ENCODE assay signal across 9 mouse cellular contexts in genomic region chr8:126258175-126258781, GRCm38 (mm10). TPM values are rescaled to one million over a fixed set of nuclear protein-coding genes. Genes with fewer than 3 reads are reported as not detected.
DNase-seq lines count a peak whose midpoint lies in the region; ATAC-seq lines count a peak whose summit lies in the region.
"Had no signal": no experiment of that assay in that cellular context is flagged by ENCODE, and none has a peak within 500 bp of the region (broad histone marks: within the 10 kb centered on the region; RNA-seq: fewer than 3 reads in every experiment).

No protein-coding gene starts in this region.

- no peak overlapping the region for H3K27ac ChIP-seq in hindbrain, embryonic 14.5 days

- ATAC-seq in hindbrain, embryonic 14.5 days (ENCODE audit: low FRiP score), result peak; percentile 68; the same call in 1 of the 2 replicates
- ATAC-seq in megakaryocyte, adult 5-6 weeks (ENCODE audit: poor library complexity, severe bottlenecking), result peak; percentile 75

- H3K9me3 ChIP-seq in hindbrain, embryonic 14.5 days (ENCODE audit: control insufficient read depth, low read length), result no peaks in the 10 kb centered on the region

- H3K36me3 ChIP-seq in hindbrain, embryonic 14.5 days (replicated peaks; ENCODE audit: control insufficient read depth, insufficient read depth), result no peaks in the 10 kb centered on the region

- DNase-seq in T-cell, adult 2 months (ENCODE audit: low spot score), result peak; percentile 35
- DNase-seq in cerebellum, postnatal 10 days, result peak; percentile 92
- peak; percentile 69 to 74 for DNase-seq in frontal cortex, postnatal 14 days (ENCODE audit: low spot score in 2 of 2)
- DNase-seq in hindbrain, embryonic 14.5 days (ENCODE audit: low spot score), result peak; percentile 78
- peak; percentile 74 to 77 for DNase-seq in layer of hippocampus, postnatal 36 days
- peak; percentile 77 for DNase-seq in right cerebral cortex, postnatal 25 days
- DNase-seq in yolk sac, embryonic 10.5 days (ENCODE audit: low spot score), result peak; percentile 19

- H3K4me2 ChIP-seq in hindbrain, embryonic 14.5 days (replicated peaks), result peak overlapping the region; percentile 44

- H3K4me3 ChIP-seq in hindbrain, embryonic 14.5 days (replicated peaks; ENCODE audit: low read length), result 0 out of 2 replicates have a peak overlapping the region, but pooled peaks have one; percentile 9

- H3K27me3 ChIP-seq in hindbrain, embryonic 14.5 days (ENCODE audit: control insufficient read depth, insufficient read depth, low read length), result peaks cover 12% of the 10 kb centered on the region; the same call in 1 of the 2 replicates

- H3K9ac ChIP-seq in hindbrain, embryonic 14.5 days, result no peak overlapping the region

- peaks cover 6% of the 10 kb centered on the region; the same call in 1 of the 2 replicates for H3K4me1 ChIP-seq in hindbrain, embryonic 14.5 days (replicated peaks; ENCODE audit: control insufficient read depth, insufficient read depth, low read length)

- WGBS in hindbrain, embryonic 14.5 days, result 5% methylated on average over 15 of the region's 15 CpGs

RNA-seq across cellular contexts. Expression of gene Slc35f3, which starts 40.1 kb away (rescaled TPM):
- 3.4 and 3.6 TPM in 2 replicates for polyA plus RNA-seq in hindbrain, embryonic 14.5 days (2014; fragmentation: Nextera tagmentation; extraction: Ambion mirVana)
- 10 to 100 TPM; 42.4 to 45.3 TPM for total RNA-seq in layer of hippocampus, postnatal 36 days (2021)
- total RNA-seq in megakaryocyte, adult 5-6 weeks (2015), result not detected in 2 replicates
- not detected in 2 replicates for total RNA-seq in megakaryocyte, adult 5-6 weeks (2017)
- polyA plus RNA-seq: liver, embryonic 16.5 days had no signal

Comparison
In these comparisons a context has a peak if more than half of its experiments do, and no peak if none do; other contexts are left out.
1. DNase-seq: peak in every context shown above with its lines; median percentile 92 in cerebellum, postnatal 10 days; 78 in hindbrain, embryonic 14.5 days; 77 in right cerebral cortex, postnatal 25 days; 76 in layer of hippocampus, postnatal 36 days; 72 in frontal cortex, postnatal 14 days; 35 in T-cell, adult 2 months; 19 in yolk sac, embryonic 10.5 days.
2. RNA of gene Slc35f3, which starts 40.1 kb away (total RNA-seq): 42.4 to 45.3 TPM in layer of hippocampus, postnatal 36 days; not detected in megakaryocyte, adult 5-6 weeks; every median in the first group is over 10 times any median in the second.